In the genomic region with DNA sequence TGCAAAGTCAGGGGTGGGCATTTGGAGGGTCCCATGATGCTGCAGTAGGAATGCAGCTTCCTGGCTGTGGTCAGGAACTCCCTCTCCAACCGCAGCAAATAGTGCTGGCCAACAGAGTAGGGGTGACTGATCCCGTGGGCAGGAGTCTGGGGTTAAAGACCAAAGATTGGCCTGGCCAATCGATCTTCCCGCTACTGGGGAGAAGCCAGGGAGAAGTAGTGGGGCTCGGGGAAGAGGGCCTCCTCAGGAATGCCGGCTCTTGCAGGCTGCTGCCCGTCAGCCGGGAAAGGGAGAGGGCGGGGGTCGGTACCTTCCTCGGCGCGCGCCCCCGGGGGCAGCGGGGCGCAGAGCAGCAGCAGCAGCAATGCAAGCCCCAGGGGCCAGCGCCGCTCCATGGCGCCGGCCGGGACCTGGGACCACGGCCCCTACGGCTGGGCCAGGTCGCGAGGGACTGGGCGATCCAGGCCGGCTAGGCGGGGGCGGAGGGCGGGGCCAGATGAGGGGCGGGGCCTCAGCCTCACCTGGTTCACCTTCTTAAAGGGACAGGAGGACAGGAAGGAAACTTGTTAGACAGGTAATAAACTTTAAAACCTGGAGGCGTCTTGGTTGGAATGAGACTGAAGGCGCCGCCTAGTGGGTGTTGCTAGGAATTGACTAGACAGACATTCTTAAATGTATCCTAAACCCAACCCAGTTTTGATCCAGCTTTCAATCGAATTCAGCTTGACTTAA, we compare ENCODE assay signal across 8 mouse cellular contexts. TPM values are rescaled to one million over a fixed set of nuclear protein-coding genes. Genes with fewer than 3 reads are reported as not detected.
DNase-seq lines count a peak whose midpoint lies in the region; ATAC-seq and TF ChIP-seq lines count a peak whose summit lies in the region.

Gene Epha1, minus strand, starts transcription at position 453 of the 732 bp plus-strand sequence.

- H3K4me3 ChIP-seq in G1E (ENCODE audit: low read depth, low read length), result peak within 1 kb of the TSS; percentile 45; the same call in 1 of the 2 replicates
- peak within 1 kb of the TSS; percentile 55 for H3K4me3 ChIP-seq in lung, embryonic 15.5 days

- peak; percentile 57 to 82 for DNase-seq in adrenal gland, adult (ENCODE audit: inconsistent age in 2 of 2, low spot score in 1 of 2)
- DNase-seq in adrenal gland, adult 8-10 months, result no peak
- DNase-seq in G1E (ENCODE audit: low spot score), result no peak
- peak; percentile 67 for DNase-seq in cerebellum, adult 9-11 months
- DNase-seq in gonadal fat pad, adult 2 months (ENCODE audit: low read depth), result peak; percentile 55
- peak; percentile 80 to 82 for DNase-seq in kidney, adult 8-10 months

- peaks cover 38% of the 10 kb centered on the region for H3K27me3 ChIP-seq in G1E (ENCODE audit: insufficient read depth, low read length)
- no peaks in the 10 kb centered on the region for H3K27me3 ChIP-seq in lung, embryonic 15.5 days

- H3K4me1 ChIP-seq in G1E (ENCODE audit: insufficient read depth, low read depth, low read length), result peaks cover 4% of the 10 kb centered on the region; the same call in 1 of the 2 replicates
- H3K4me1 ChIP-seq in lung, embryonic 15.5 days, result peaks cover 44% of the 10 kb centered on the region

- H3K4me2 ChIP-seq in lung, embryonic 15.5 days, result peak within 1 kb of the TSS; percentile 87

- ATAC-seq in G1E (ENCODE audit: extremely low read depth, insufficient number of reproducible peaks, low FRiP score, poor library complexity, severe bottlenecking), result no peak
- ATAC-seq in lung, embryonic 15.5 days (ENCODE audit: borderline replicate concordance, extremely low read depth, low FRiP score, low TSS enrichment), result peak; percentile 60; the same call in 1 of the 2 replicates
- peak; percentile 55; the same call in 1 of the 2 replicates for ATAC-seq in neutrophil, adult 5-6 weeks (ENCODE audit: extremely low read depth, insufficient number of reproducible peaks, low FRiP score, poor library complexity, severe bottlenecking)

- TF ChIP-seq CTCF in G1E (IDR thresholded peaks at IDR 0.05; ENCODE audit: low read depth, low read length), result no peak

- WGBS in lung, embryonic 15.5 days, result under 1% methylated on average over 27 of the region's 36 CpGs

- peak within 1 kb of the TSS; percentile 79 for H3K27ac ChIP-seq in lung, embryonic 15.5 days

- H3K9me3 ChIP-seq in G1E (replicated peaks), result no peaks in the 10 kb centered on the region
- H3K9me3 ChIP-seq in lung, embryonic 15.5 days, result no peaks in the 10 kb centered on the region

- peak within 1 kb of the TSS; percentile 65 for H3K9ac ChIP-seq in lung, embryonic 15.5 days

- no peaks in the 10 kb centered on the region for H3K36me3 ChIP-seq in G1E (replicated peaks)
- H3K36me3 ChIP-seq in lung, embryonic 15.5 days, result no peaks in the 10 kb centered on the region

RNA-seq across cellular contexts. Expression of gene Epha1, which starts in this region (rescaled TPM):
- total RNA-seq in adrenal gland, adult 8-10 months (2022), result 1 to 10 TPM in 2 of 4 experiments, under 1 TPM in 2; 0.46 to 1.6 (median 0.99) TPM
- total RNA-seq in G1E (2014; fragmentation: Nextera tagmentation) (not detected in 2 replicates), G1E (2017) (0.23 TPM in 1 of 2 replicates, not detected in the other)
- not detected in 2 replicates for polyA plus RNA-seq in G1E (2012)
- polyA plus RNA-seq in gonadal fat pad, adult 2 months (2012; rRNA removed), result 20.6 and 21.2 TPM in 2 replicates
- 14.2 and 16.9 TPM in 2 replicates for polyA plus RNA-seq in lung, embryonic 15.5 days (2015; fragmentation: Nextera tagmentation; extraction: Ambion mirVana)
- total RNA-seq in neutrophil, adult 5-6 weeks (2017), result 1.2 and 2.5 TPM in 2 replicates

Comparison
In these comparisons a context has a peak if more than half of its experiments do, and no peak if none do; other contexts are left out.
1. RNA of gene Epha1 (polyA plus RNA-seq): 20.6 to 21.2 TPM in gonadal fat pad, adult 2 months and 14.2 to 16.9 TPM in lung, embryonic 15.5 days; not detected in G1E; every median in the first group is over 10 times any median in the second.
2. DNase-seq: peak in adrenal gland, adult (2 of 2), cerebellum, adult 9-11 months (single experiment), gonadal fat pad, adult 2 months (single experiment) and kidney, adult 8-10 months (2 of 2); none in adrenal gland, adult 8-10 months (single experiment) and G1E (single experiment).